Mouse (Mus musculus) embryonic fibroblast, embryonic 13.5 days (primary cell): ENCODE data around the gene Thbs2.

Experiments used
- CTCF ChIP-seq: IDR thresholded peaks from 2 replicates; pipeline ENCODE4 v1.5.1; 2011; ENCODE audit warnings: mild to moderate bottlenecking, control low read depth, low read length, moderate library complexity, borderline replicate concordance; ENCODE audit not compliant: insufficient read depth
- POLR2A ChIP-seq: IDR thresholded peaks from 2 replicates; pipeline ENCODE4 v1.6.1; 2011; ENCODE audit warnings: low read depth, mild to moderate bottlenecking, control low read depth, low read length, moderate library complexity

DNA sequence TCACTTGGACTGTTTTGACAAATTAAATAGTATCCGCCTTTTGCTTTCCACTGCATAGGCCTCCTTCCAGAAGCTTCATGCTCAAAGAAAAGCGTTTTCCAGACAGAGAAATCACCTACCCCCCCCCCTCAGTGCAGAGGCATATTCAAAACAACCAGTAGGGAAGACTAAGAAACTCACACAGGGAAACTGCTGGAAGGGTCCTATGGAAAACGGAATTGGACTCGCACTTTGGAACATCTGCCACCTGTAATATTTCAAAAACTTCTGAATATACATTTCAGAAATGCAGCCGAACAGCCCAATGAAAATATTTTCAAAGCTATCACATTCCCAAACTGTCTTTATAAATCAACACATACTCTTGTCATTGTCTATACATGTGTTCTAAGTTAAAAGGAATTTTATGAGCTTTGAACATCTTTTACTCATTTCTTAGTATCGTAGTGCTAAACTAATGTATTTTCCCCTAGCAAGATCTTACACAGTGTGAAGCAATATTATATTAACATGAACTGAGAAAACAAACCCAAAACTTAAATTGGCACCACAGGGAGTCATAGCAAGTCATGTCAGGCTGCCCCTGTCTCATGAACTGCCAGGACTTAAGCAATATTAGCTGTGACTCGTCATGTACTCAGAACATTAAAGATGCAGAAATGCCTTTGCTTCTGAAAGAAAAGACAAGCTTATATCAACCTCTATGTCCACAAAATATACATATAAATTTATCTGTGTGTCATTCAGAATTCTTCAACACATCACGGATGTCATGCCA lies 58.3 kb downstream of the Thbs2 start:
- TF ChIP-seq POLR2A (no peak; the same call in 1 of the 2 replicates), CTCF (no peak)
